8 mouse cellular contexts compared by ENCODE assay signal in genomic region chr5:144223899-144224816, GRCm38 (mm10). TPM values are rescaled to one million over a fixed set of nuclear protein-coding genes. Genes with fewer than 3 reads are reported as not detected.
A peak's percentile ranks its signal among the peaks of the same experiment; 100 is the strongest.
DNase-seq lines count a peak whose midpoint lies in the region; ATAC-seq and TF ChIP-seq lines count a peak whose summit lies in the region.

No protein-coding gene starts in this region.

- peak overlapping the region; percentile 79 for H3K9ac ChIP-seq in heart, embryonic 15.5 days
- H3K9ac ChIP-seq in forebrain, embryonic 15.5 days (replicated peaks): peak overlapping the region; percentile 75

- peak overlapping the region; percentile 82 for H3K27ac ChIP-seq in heart, embryonic 15.5 days
- peak overlapping the region; percentile 82 for H3K27ac ChIP-seq in forebrain, embryonic 15.5 days (replicated peaks)
- peak overlapping the region; percentile 97 for H3K27ac ChIP-seq in macrophage

- no peak for ATAC-seq in heart, embryonic 15.5 days (replicated peaks; ENCODE audit: insufficient number of reproducible peaks, insufficient read depth, low FRiP score, low read depth)
- ATAC-seq in G1E (ENCODE audit: extremely low read depth, insufficient number of reproducible peaks, low FRiP score, poor library complexity, severe bottlenecking): no peak
- ATAC-seq in forebrain, embryonic 15.5 days (replicated peaks): 0 out of 2 replicates have a peak, but pooled peaks have one; percentile 39
- ATAC-seq in monocyte, adult 5-6 weeks (replicated peaks; ENCODE audit: insufficient number of reproducible peaks, low FRiP score, low TSS enrichment, poor library complexity, severe bottlenecking): no peak

- H3K4me3 ChIP-seq in heart, embryonic 15.5 days: peak overlapping the region; percentile 72
- peak overlapping the region; percentile 87 for H3K4me3 ChIP-seq in G1E (ENCODE audit: low read depth, low read length)
- peak overlapping the region; percentile 82 for H3K4me3 ChIP-seq in forebrain, embryonic 15.5 days
- peak overlapping the region; percentile 95 for H3K4me3 ChIP-seq in macrophage (ENCODE audit: inconsistent target)

- no peaks in the 10 kb centered on the region for H3K36me3 ChIP-seq in heart, embryonic 15.5 days
- H3K36me3 ChIP-seq in G1E (replicated peaks): peaks cover 2% of the 10 kb centered on the region
- H3K36me3 ChIP-seq in forebrain, embryonic 15.5 days: no peaks in the 10 kb centered on the region
- H3K36me3 ChIP-seq in macrophage (ENCODE audit: inconsistent target): peaks cover 5% of the 10 kb centered on the region; the same call in 1 of the 2 replicates

- H3K79me2 ChIP-seq in macrophage (ENCODE audit: inconsistent target): peaks cover 59% of the 10 kb centered on the region

- WGBS in heart, embryonic 15.5 days: 24% methylated on average over 18 of the region's 18 CpGs
- WGBS in forebrain, embryonic 15.5 days: 24% methylated on average over 18 of the region's 18 CpGs
- WGBS in macrophage (ENCODE audit: missing documents): 30% methylated on average over 18 of the region's 18 CpGs

- peaks cover 12% of the 10 kb centered on the region for H3K4me1 ChIP-seq in heart, embryonic 15.5 days (replicated peaks)
- H3K4me1 ChIP-seq in G1E (ENCODE audit: insufficient read depth, low read depth, low read length): peaks cover 30% of the 10 kb centered on the region
- H3K4me1 ChIP-seq in forebrain, embryonic 15.5 days: peaks cover 33% of the 10 kb centered on the region

- H3K27me3 ChIP-seq in heart, embryonic 15.5 days: no peaks in the 10 kb centered on the region
- no peaks in the 10 kb centered on the region for H3K27me3 ChIP-seq in G1E (ENCODE audit: insufficient read depth, low read length)
- no peaks in the 10 kb centered on the region for H3K27me3 ChIP-seq in forebrain, embryonic 15.5 days

- peak overlapping the region; percentile 83 for H3K4me2 ChIP-seq in heart, embryonic 15.5 days
- H3K4me2 ChIP-seq in forebrain, embryonic 15.5 days (replicated peaks): peak overlapping the region; percentile 84

- DNase-seq in heart, adult 18-20 months: no peak
- no peak for DNase-seq in G1E (ENCODE audit: low spot score)
- no peak for DNase-seq in layer of hippocampus, postnatal 36 days
- DNase-seq in adrenal gland, postnatal 14 days: no peak

- no peaks in the 10 kb centered on the region for H3K9me3 ChIP-seq in heart, embryonic 15.5 days (replicated peaks)
- H3K9me3 ChIP-seq in G1E (replicated peaks): no peaks in the 10 kb centered on the region
- no peaks in the 10 kb centered on the region for H3K9me3 ChIP-seq in forebrain, embryonic 15.5 days

- TF ChIP-seq CTCF in G1E (IDR thresholded peaks at IDR 0.05; ENCODE audit: low read depth, low read length): no peak

RNA-seq across cellular contexts. Expression of gene Tecpr1, which starts 0.7 kb away (rescaled TPM):
- 13.9 and 19.5 TPM in 2 replicates for polyA plus RNA-seq in heart, embryonic 15.5 days (2015; fragmentation: Nextera tagmentation; extraction: Ambion mirVana)
- total RNA-seq in heart, adult 18-20 months (2021): 10 to 100 TPM; 27.1 to 27.3 TPM
- total RNA-seq in G1E (2014; fragmentation: Nextera tagmentation) (7.0 and 10.8 TPM in 2 replicates), G1E (2017) (17.5 and 20.1 TPM in 2 replicates)
- polyA plus RNA-seq in G1E (2012) (5.8 and 6.9 TPM in 2 replicates), macrophage (2018) (61.4 to 244 TPM (median 121 TPM) in 3 replicates)
- 46.3 and 50.8 TPM in 2 replicates for polyA plus RNA-seq in forebrain, embryonic 15.5 days (2015; fragmentation: Nextera tagmentation; extraction: Ambion mirVana)
- total RNA-seq in macrophage (2018; cell fraction: chromatin; rRNA removed): 1,000 to 10,000 TPM in 9 of 26 experiments, 100 to 1,000 TPM in 17; 169 to 1,925 (median 703) TPM
- 100 to 1,000 TPM in 18 of 26 experiments, 10 to 100 TPM in 8; 66.8 to 322 (median 143) TPM for total RNA-seq in macrophage (2018; cell fraction: cytosol; rRNA removed)
- 1,000 to 10,000 TPM in 5 of 26 experiments, 100 to 1,000 TPM in 21; 163 to 1,406 (median 471) TPM for total RNA-seq in macrophage (2018; cell fraction: nucleus; rRNA removed)
- 30.0 to 63.8 TPM (median 35.3 TPM) in 3 replicates for total RNA-seq in monocyte, adult 5-6 weeks (2017)
- total RNA-seq in layer of hippocampus, postnatal 36 days (2021): 100 to 1,000 TPM; 106 TPM
- 79.1 and 89.2 TPM in 2 replicates for total RNA-seq in adrenal gland, postnatal 14 days (2021)

RNA-seq across cellular contexts. Expression of gene Bri3, which starts 20.1 kb away (rescaled TPM):
- polyA plus RNA-seq in heart, embryonic 15.5 days (2015; fragmentation: Nextera tagmentation; extraction: Ambion mirVana): 153 and 183 TPM in 2 replicates
- total RNA-seq in heart, adult 18-20 months (2021): 100 to 1,000 TPM; 149 to 160 TPM
- total RNA-seq in G1E (2014; fragmentation: Nextera tagmentation): 33.0 and 37.6 TPM in 2 replicates
- 60.2 and 63.4 TPM in 2 replicates for total RNA-seq in G1E (2017)
- 58.1 and 75.9 TPM in 2 replicates for polyA plus RNA-seq in G1E (2012)
- 111 and 115 TPM in 2 replicates for polyA plus RNA-seq in forebrain, embryonic 15.5 days (2015; fragmentation: Nextera tagmentation; extraction: Ambion mirVana)
- 100 to 1,000 TPM in 22 of 26 experiments, 10 to 100 TPM in 4; 58.8 to 230 (median 146) TPM for total RNA-seq in macrophage (2018; cell fraction: chromatin; rRNA removed)
- 100 to 1,000 TPM; 542 to 899 (median 688) TPM for total RNA-seq in macrophage (2018; cell fraction: cytosol; rRNA removed)
- 100 to 1,000 TPM; 108 to 411 (median 269) TPM for total RNA-seq in macrophage (2018; cell fraction: nucleus; rRNA removed)
- 238 to 490 TPM (median 271 TPM) in 3 replicates for polyA plus RNA-seq in macrophage (2018)
- 36.6 to 109 TPM (median 73.7 TPM) in 3 replicates for total RNA-seq in monocyte, adult 5-6 weeks (2017)
- 10 to 100 TPM; 61.9 to 63.7 TPM for total RNA-seq in layer of hippocampus, postnatal 36 days (2021)
- 123 and 128 TPM in 2 replicates for total RNA-seq in adrenal gland, postnatal 14 days (2021)

RNA-seq across cellular contexts. Expression of gene Bhlha15, which starts 34.1 kb away (rescaled TPM):
- polyA plus RNA-seq in heart, embryonic 15.5 days (2015; fragmentation: Nextera tagmentation; extraction: Ambion mirVana): 0.09 and 0.24 TPM in 2 replicates
- total RNA-seq in heart, adult 18-20 months (2021): under 1 TPM in 1 of 2 experiments, not detected in 1; 0.07 TPM
- total RNA-seq in G1E (2014; fragmentation: Nextera tagmentation): 3.2 and 3.5 TPM in 2 replicates
- total RNA-seq in G1E (2017): 0.35 and 0.44 TPM in 2 replicates
- 1.4 and 1.5 TPM in 2 replicates for polyA plus RNA-seq in G1E (2012)
- polyA plus RNA-seq in forebrain, embryonic 15.5 days (2015; fragmentation: Nextera tagmentation; extraction: Ambion mirVana): 0.05 and 0.14 TPM in 2 replicates
- under 1 TPM in 7 of 26 experiments, not detected in 19; 0.20 to 0.46 (median 0.26) TPM for total RNA-seq in macrophage (2018; cell fraction: chromatin; rRNA removed)
- total RNA-seq in macrophage (2018; cell fraction: cytosol; rRNA removed): under 1 TPM in 2 of 26 experiments, not detected in 24; 0.03 TPM
- total RNA-seq in macrophage (2018; cell fraction: nucleus; rRNA removed): under 1 TPM in 3 of 26 experiments, not detected in 23; 0.17 to 0.24 (median 0.18) TPM
- not detected in 3 replicates for polyA plus RNA-seq in macrophage (2018)
- 0.32 to 0.78 TPM (median 0.38 TPM) in 3 replicates for total RNA-seq in monocyte, adult 5-6 weeks (2017)
- under 1 TPM; 0.13 to 0.25 TPM for total RNA-seq in layer of hippocampus, postnatal 36 days (2021)
- total RNA-seq in adrenal gland, postnatal 14 days (2021): 0.63 and 1.1 TPM in 2 replicates
